Mouse (Mus musculus) liver (tissue): Measurements from ENCODE around the gene Ecel1.

Source experiments
- DNase-seq: peaks from one replicate; pipeline ENCODE4 v3.0.0-alpha.2; 2020; ENCODE audit warnings: mixed read lengths

Gene Ecel1

GRCm38 (mm10) chr1:87164796-87165184 is 8.5 kb upstream of the Ecel1 start:
- DNase-seq: no peak

DNA sequence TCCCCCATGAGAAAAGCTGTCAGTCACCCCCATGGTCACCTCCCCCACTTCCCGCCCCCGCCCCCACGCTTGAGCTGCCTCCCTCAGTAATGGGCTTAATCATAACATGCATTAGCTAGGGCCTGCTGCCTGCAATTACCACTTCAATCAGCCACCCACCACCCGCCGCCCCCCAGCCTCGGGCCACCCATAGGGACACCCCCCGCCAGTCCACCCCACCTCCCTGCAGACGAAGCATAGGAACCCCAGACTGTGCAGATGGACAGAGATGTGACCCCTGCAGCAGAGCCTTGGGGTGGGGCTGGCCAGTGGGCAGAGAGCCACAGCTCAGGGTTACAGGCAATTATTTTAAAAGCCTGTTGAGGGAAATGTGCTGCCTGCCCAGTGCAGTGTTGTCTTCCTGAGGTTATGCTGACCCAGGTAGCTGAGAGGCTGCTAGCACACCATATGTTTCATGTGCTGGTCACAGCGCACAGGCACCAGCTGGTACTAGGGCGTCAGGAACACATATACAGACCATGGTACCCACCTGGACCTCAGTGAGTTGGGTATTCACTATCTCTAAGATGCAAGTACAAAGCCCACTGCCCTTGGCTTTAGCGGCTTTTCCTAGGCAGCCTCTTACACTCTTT is 8.0 kb upstream of the Ecel1 start:
- no peak for DNase-seq

DNA sequence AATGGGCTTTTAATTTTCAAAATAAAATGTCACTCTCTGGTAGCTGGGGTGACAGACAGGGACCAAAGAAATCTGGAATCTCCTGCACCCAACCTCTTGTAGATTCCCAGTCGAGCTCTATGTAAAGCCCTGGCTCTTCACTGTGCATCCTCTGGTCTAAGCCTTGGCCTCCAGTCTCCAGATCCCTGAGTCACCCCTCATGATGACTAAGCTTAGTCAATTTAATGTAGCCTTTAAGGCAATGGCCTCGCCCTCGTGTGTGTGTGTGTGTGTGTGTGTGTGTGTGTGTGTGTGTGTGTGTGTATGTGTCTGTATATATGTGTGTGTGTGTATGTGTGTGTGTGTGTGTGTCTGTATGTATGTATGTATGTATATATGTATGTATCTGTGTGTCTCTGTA is 3.1 kb upstream of the Ecel1 start:
- no peak for DNase-seq

- DNase-seq: no peak
Observed at GRCm38 (mm10) chr1:87155531-87156198, 656 bp downstream of the Ecel1 start.

- no peak for DNase-seq
Observed at GRCm38 (mm10) chr1:87154501-87155120, 1.7 kb downstream of the Ecel1 start.

DNA sequence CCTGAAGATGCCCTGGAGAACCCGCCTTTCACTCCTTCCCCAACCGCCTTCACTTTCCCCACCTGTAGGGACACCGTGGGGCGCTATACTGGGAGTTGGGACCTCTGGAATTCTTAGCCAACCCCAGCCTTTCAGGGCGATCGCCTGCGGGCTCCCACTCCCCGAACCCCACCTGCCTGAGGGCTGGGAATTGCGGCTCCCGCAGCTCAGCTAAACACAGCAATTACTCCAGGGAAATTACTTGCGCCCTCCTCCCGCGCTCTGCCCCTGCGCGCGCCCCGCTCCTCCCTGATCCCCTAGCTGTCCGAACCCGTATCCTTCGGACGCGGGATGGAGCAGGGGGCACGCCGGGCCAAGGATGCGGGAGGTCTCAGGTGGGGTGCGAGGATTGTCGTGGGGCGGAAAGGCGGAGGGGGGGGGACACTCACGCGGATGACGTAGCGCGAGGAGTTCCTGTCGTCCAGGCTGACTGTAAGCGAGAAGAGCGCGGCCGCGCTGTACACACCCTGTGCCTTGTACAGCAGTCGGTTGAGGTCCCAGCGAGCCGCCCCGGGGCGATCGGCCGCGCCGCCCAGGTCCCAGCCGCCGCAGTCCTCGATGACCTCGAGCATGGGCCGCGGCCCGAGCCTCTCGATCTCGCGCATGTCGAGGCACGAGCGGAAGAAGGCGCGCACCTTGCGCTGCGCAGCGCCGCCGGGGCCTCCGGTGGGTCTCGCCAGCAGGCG is 2.4 kb downstream of the Ecel1 start:
- no peak for DNase-seq

- no peak for DNase-seq
Observed at GRCm38 (mm10) chr1:87151286-87151685, 5.0 kb downstream of the Ecel1 start.

DNA sequence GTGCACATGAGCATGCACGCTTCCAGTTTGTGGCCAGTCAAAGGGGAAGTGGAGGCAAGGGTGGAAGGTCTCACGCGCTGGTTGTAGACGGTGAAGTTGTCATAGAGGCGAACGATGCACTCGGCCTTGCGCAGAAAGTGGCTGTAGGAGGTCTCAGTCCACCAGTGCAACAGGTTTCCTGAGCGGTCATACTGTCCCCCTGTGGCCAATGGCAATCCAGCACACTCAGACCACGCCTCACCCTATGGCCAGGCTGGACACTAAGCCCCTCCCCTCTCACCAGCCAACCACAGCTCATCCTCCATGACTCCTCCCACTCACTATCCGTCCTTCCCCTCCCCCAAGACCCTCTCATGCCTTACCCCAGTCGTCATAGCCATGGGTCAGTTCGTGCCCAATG is 6.9 kb downstream of the Ecel1 start:
- no peak for DNase-seq

DNA sequence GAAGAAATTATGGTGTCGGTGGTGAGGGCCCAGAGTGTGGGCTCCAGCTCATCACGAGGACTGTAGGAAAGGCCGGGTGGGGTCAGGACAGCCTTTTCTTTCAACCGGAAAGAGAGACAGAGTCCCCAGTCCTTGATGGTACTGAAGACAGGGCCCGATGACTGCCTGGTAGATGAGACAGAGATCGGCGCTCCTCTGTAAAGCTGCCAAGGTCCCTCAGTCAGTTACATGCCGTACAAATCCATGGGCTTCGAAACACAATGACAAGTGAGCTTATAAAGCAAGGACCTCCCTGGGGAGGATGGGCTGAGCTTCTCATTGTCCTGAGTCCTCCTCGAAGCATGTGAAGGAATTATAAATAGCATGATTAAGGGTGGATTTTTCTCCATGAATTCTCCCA is 13.2 kb downstream of the Ecel1 start:
- no peak for DNase-seq

- no peak for DNase-seq
Observed at GRCm38 (mm10) chr1:87142456-87142855, 13.9 kb downstream of the Ecel1 start.

- DNase-seq: no peak
Observed at GRCm38 (mm10) chr1:87141550-87141949, 14.8 kb downstream of the Ecel1 start.

- DNase-seq: no peak
Observed at GRCm38 (mm10) chr1:87131803-87132202, 24.5 kb downstream of the Ecel1 start.

- DNase-seq: no peak
Observed at GRCm38 (mm10) chr1:87127206-87128030, 28.9 kb downstream of the Ecel1 start.

GRCm38 (mm10) chr1:87124673-87125072 is 31.6 kb downstream of the Ecel1 start, which contains the start of gene Akp3:
Gene Akp3, plus strand, starts transcription at chr1:87124973.
- DNase-seq: no peak

DNA sequence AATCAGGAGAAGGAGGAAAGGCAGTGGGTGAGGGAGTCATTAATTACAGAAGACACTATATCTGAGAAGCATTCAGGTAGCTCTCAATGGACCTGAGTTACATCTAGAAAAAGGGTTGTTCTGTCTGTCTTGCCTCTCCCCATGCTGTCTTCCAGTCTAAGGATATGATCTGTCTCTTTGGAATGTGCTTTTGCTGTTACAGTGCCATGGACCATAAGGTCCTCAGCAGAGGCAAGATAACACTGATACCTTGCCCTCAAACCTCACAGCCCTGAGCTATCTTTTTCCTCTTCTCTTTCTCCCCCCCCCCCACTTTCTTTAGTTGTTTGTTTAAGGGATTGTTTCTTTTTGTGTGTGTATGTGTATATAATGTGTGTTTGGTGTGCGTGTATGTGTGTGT is 41.5 kb downstream of the Ecel1 start:
- no peak for DNase-seq

GRCm38 (mm10) chr1:87111719-87112354 is 44.5 kb downstream of the Ecel1 start:
- peak; percentile 36 for DNase-seq

DNA sequence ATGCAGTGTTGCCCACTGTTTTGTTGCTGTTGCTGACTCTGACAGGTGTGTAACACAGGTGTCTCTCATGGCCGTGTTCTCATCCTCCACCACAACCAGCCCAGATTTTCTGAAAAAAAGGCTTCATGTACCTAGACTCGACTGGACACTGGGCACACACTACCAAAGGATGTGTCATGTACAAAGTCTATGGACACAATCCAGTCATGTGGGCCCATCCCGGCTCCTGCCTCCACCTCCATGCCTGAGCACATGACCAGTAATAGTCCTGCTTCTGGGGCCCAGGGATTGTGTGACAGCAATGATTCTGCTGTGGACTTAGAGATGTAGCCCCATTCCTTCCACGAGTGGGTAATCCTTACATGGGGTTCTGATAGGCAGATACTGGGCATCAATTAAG is 47.8 kb downstream of the Ecel1 start:
- DNase-seq: no peak

GRCm38 (mm10) chr1:87106536-87106935 is 49.8 kb downstream of the Ecel1 start:
- DNase-seq: no peak

DNA sequence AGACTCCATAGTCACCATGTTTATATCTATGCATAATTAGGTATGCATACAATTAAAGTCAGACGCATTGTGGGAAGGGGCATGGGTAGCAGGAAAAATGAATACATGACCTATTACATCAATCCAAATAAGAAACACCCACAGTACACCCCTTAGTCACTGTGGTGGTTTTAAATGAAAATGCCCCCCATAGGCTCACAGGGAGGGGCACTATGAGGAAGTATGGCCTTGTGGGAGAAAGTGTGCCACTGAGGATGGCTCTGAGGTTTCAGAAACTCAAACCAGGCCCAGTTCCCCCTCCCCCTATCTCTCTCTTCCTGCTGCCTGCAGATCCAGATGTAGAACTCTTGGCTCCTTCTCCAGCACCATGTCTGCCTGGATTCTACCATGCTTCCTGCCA is 52.4 kb downstream of the Ecel1 start:
- no peak for DNase-seq

DNA sequence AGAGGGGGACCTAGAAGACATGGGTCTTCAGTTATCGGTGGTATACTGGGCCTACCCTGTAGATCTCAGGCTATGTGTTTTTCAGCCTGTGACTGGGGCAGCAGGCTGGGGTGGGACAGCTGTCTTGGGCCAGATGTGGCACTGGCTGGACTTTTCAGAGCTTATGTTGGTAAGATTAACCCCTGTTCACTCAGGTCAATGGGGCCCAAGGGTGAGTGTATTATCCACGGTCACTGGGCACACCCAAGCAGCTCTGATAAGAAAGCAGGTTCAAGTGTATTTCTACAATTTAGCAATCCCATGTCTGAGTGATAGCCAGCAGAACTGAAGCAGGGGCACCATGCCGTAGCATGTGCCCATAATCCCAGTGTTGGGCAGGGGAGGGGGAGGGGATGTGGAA is 54.2 kb downstream of the Ecel1 start:
- no peak for DNase-seq

- no peak for DNase-seq
Observed at GRCm38 (mm10) chr1:87101411-87101810, 54.9 kb downstream of the Ecel1 start, which contains the start of gene Alpi. Gene Alpi, minus strand, starts transcription at chr1:87101606.

DNA sequence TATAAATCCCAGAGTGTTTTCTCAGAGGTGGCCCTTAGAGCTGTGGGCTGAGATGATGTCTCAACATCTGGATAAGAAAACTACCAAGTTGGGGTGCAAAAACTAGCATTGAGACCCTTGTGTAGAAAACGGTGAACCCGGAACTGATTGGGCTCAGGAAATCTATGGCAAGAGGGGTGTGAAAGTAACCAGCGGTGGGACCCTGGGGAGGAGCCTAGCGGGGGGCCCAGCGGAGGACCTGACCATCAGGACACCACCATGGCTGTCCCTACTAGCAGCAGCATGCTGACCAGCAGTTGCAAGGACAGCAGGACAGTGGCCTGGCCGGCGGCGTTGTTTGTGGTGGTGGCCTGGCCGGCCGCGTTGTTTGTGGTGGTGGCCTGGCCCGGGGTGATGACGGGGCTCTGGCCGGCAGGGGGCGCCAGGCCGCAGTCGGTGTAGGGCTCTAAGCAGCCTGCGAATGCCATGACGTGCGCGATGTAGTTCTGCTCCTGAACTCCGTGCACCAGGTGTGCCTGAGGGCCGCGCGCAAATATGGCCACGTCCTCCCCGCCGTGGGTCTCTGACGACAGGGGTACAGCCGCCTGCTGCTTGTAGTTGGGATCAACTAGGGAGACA is 57.9 kb downstream of the Ecel1 start:
- peak; percentile 63 for DNase-seq
